Mouse (Mus musculus) stomach, embryonic 16.5 days (tissue): ENCODE measurements at regions not wholly inside any gene's neighbourhood (a gene's known extent, or its start where the extent isn't known, plus 50 kb on each side); places are given as distances from the start of the nearest gene placed in this dataset.

ENCODE experiments used
- ATAC-seq: fragments of 200-750 bp; cut with Nextera tagmentation; 2 replicates; pipeline ENCODE4 v1.8.0; 2017; ENCODE audit warnings: moderate number of reproducible peaks, moderate TSS enrichment; ENCODE audit not compliant: insufficient read depth, low FRiP score
- H3K27ac ChIP-seq: fragments of 300-500 bp; sonication (generic); 2 replicates; pipeline ENCODE4 v1.5.1; 2014; ENCODE audit warnings: low read length
- H3K27me3 ChIP-seq: fragments of 300-500 bp; sonication (generic); 2 replicates; pipeline ENCODE4 v1.6.1; 2014; ENCODE audit warnings: low read length, control low read depth, mixed read lengths; ENCODE audit not compliant: control insufficient read depth, insufficient read depth
- H3K36me3 ChIP-seq: fragments of 300-500 bp; sonication (generic); 2 replicates; pipeline ENCODE4 v1.6.1; 2014; ENCODE audit warnings: low read length; ENCODE audit not compliant: control insufficient read depth, insufficient read depth
- H3K4me1 ChIP-seq: fragments of 300-500 bp; sonication (generic); 2 replicates; pipeline ENCODE4 v1.6.1; 2014; ENCODE audit warnings: low read length, control low read depth, mixed read lengths; ENCODE audit not compliant: control insufficient read depth, insufficient read depth
- H3K4me2 ChIP-seq: fragments of 300-500 bp; sonication (generic); 2 replicates; pipeline ENCODE4 v1.6.1; 2014; ENCODE audit warnings: low read depth, low read length, mixed read lengths
- H3K4me3 ChIP-seq: fragments of 300-500 bp; sonication (generic); replicated peaks from 2 replicates; pipeline ENCODE4 v1.5.1; 2014; ENCODE audit warnings: mild to moderate bottlenecking, low read length
- H3K9ac ChIP-seq: fragments of 300-500 bp; sonication (generic); 2 replicates; pipeline ENCODE4 v1.6.1; 2014; ENCODE audit warnings: low read length
- H3K9me3 ChIP-seq: fragments of 300-500 bp; sonication (generic); replicated peaks from 2 replicates; pipeline ENCODE4 v1.6.1; 2016; ENCODE audit warnings: low read length, control low read depth; ENCODE audit not compliant: control insufficient read depth
- WGBS: fragments of 180-500 bp; shearing (Covaris S2); extraction: QIAGEN DNeasy Blood & Tissue Kit; methylation state at CpG from one replicate; pipeline ENCODE4 v1.1.7; 2014; 5-methylcytosine and 5-hydroxymethylcytosine counted together

DNA sequence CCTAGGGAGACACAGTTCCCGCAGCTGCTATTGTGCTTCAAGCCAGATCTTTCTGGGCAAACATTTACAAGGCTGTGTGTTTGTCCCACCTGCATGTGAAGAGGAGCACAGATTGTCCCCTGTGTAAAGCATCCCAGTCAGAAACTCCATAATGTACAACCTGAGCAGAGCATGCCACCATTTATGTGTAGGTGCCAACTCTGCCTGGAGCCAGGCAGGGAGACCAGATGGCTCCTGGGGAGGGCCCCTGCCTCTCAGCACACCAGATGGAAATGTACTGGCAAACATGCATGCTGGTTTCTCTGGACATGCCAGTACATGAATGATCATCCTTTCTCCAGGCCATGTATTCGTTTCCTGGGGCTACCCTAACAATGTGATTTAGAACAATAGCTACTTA, 98.6 kb upstream of the Foxp3 start:
- ATAC-seq, result no peak

DNA sequence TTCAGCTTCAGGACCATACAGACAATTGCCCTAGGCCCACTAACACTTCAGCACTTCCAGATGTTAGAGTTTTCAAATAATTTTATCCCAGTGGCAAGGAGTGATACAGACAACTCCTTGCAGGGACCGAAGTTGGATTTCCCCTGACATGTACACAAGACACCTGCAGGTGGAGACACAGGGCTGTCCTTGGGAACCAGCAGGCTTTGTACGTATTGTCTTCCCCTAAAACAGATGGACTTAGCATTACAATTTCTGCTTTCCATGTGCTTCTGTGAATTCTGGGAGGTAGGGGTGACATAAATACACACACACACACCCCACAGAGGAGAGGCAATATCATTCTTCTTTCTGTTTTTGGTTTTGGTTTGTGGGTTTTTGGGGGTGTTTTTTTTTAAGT, 98.2 kb upstream of the Usp27x start:
- no peak for ATAC-seq

More for the DNA sequence above, 98.6 kb upstream of the Foxp3 start:
- no peaks in the 10 kb centered on the region for H3K4me1 ChIP-seq
- no peaks in the 10 kb centered on the region for H3K36me3 ChIP-seq
- no peak overlapping the region for H3K4me3 ChIP-seq
- H3K9me3 ChIP-seq, result no peaks in the 10 kb centered on the region
- whole genome bisulfite sequencing, result 57% methylated on average over 2 of the region's 2 CpGs
- H3K4me2 ChIP-seq, result no peak overlapping the region
- H3K27ac ChIP-seq, result no peak overlapping the region
- no peak overlapping the region for H3K9ac ChIP-seq
- H3K27me3 ChIP-seq, result no peaks in the 10 kb centered on the region

DNA sequence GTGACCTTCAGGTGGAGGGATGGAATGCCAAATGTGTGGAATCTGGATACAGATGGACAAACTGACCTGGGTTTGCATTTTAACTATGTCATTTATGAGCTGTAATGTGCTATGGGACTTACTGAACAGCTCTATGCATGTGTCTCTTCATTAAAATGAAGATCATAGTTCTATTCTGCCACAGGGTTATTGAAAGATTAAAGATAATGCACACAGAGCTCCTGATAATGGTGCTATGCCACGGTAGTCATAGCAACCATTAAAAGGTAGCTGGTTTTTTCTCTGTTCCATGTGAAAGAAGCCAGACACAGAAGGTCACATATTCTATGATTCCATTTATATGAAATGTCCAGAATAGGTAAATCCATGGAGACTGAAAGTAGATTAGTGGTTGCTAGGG, 94.2 kb upstream of the Usp27x start:
- Histone ChIP-seq H3K4me2 (no peak overlapping the region), H3K36me3 (no peaks in the 10 kb centered on the region), H3K27ac (no peak overlapping the region), H3K4me1 (no peaks in the 10 kb centered on the region), H3K4me3 (no peak overlapping the region), H3K9ac (no peak overlapping the region), H3K27me3 (no peaks in the 10 kb centered on the region), H3K9me3 (no peaks in the 10 kb centered on the region)
- ATAC-seq, result no peak
- 71% methylated on average over 1 of the region's 1 CpGs for WGBS

More for the DNA sequence above, 98.2 kb upstream of the Usp27x start:
- Histone ChIP-seq H3K27ac (no peak overlapping the region), H3K4me1 (no peaks in the 10 kb centered on the region), H3K27me3 (no peaks in the 10 kb centered on the region), H3K4me3 (no peak overlapping the region), H3K9ac (no peak overlapping the region), H3K36me3 (no peaks in the 10 kb centered on the region), H3K4me2 (no peak overlapping the region), H3K9me3 (no peaks in the 10 kb centered on the region)
- WGBS, result 29% methylated on average over 2 of the region's 2 CpGs

DNA sequence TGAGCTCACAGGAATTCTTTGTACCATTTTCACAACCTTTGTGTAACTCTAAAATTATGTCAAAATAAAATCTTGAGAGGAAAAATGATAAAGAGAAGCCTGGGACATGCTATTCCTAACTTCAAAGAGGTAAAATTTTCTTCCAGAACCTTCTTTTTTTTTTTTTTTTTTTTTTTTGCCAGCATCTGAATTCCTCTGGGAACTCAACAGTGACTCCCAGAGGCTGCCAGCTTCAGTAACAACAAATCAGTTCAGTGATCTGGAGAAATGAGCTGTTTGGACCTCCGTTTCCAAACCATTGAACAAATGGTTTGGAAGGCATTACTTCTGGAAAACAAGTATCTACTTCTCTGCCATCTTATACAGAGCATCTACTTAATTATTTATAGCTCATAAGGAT, 92.4 kb upstream of the Usp27x start:
- Histone ChIP-seq H3K27me3 (no peaks in the 10 kb centered on the region), H3K9ac (no peak overlapping the region), H3K4me1 (no peaks in the 10 kb centered on the region), H3K36me3 (no peaks in the 10 kb centered on the region), H3K4me2 (no peak overlapping the region), H3K27ac (no peak overlapping the region), H3K4me3 (no peak overlapping the region), H3K9me3 (no peaks in the 10 kb centered on the region)
- 77% methylated on average over 1 of the region's 1 CpGs for WGBS
- ATAC-seq, result no peak

DNA sequence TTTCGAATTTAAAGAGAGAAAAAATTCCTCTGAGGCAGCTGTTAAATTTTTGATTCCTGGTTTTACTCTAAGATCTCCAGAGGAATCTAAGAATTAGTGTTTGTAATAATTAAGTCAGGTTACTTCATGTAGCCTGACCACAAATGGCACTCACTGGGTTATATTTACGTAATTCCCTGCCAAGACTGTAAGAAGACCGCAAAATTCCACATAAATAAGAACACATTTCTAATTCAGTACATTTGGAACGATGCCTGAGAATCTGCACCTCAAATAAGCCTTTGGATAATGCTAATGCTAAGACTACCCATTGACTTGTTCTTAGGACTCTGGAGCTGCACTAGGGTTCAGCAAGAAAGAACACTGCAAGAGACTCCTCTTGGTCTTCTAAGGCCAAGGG, 81.2 kb upstream of the Usp27x start:
- no peak overlapping the region for H3K4me2 ChIP-seq

DNA sequence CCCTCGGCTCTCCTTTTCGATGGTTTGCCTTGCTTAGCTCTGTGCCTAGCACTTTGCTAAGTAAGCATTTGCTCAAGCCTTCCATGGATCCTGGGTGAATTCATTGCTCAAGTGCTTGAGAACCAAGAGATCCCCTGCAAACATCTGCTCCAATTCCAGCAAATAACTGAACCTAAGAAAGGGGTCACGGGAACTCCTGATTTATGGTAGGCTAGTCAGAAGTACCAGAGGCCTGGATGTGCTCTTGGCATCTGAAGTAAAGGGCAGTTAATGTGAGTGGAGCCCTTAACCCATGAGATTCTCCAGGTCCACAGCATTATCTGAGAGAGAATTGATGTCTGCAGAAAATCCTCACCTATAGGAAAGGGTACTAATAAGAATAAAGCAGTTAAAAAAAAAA, 69.4 kb upstream of the Usp27x start:
- no peak overlapping the region for H3K27ac ChIP-seq
- no peak for ATAC-seq

More for the DNA sequence above, 81.2 kb upstream of the Usp27x start:
- Histone ChIP-seq H3K4me3 (no peak overlapping the region), H3K36me3 (no peaks in the 10 kb centered on the region), H3K27ac (no peak overlapping the region), H3K9ac (no peak overlapping the region), H3K4me1 (no peaks in the 10 kb centered on the region), H3K9me3 (no peaks in the 10 kb centered on the region), H3K27me3 (no peaks in the 10 kb centered on the region)
- WGBS, result 68% methylated on average over 4 of the region's 4 CpGs
- no peak for ATAC-seq

DNA sequence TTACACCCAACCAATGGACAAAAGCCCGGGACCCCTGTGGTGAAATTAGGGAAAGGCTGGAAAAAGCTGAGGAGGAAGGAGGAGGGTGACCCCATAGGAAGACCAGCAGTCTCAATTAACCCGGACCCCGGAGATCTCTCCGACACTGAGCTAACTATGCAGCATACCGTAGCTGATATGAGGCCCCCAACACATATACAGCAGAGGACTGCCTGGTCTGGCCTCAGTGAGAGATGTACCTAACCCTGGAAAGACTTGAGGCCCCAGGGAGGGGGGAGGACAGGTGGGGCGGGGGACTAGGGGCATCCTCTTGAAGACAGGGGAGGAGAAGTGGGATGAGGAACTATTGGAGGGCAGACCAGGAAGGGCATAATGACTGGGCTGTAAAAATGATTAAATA, 69.0 kb upstream of the Usp27x start:
- 47% methylated on average over 5 of the region's 6 CpGs for WGBS
- no peaks in the 10 kb centered on the region for H3K4me1 ChIP-seq
- no peak for ATAC-seq
- H3K36me3 ChIP-seq, result no peaks in the 10 kb centered on the region
- no peaks in the 10 kb centered on the region for H3K9me3 ChIP-seq
- H3K9ac ChIP-seq, result no peak overlapping the region
- 0 out of 2 replicates have a peak overlapping the region, but pooled peaks have one; percentile 27 for H3K27ac ChIP-seq
- no peak overlapping the region for H3K4me3 ChIP-seq
- no peaks in the 10 kb centered on the region for H3K27me3 ChIP-seq
- no peak overlapping the region for H3K4me2 ChIP-seq

More for the DNA sequence above, 69.4 kb upstream of the Usp27x start:
- Histone ChIP-seq H3K9me3 (no peaks in the 10 kb centered on the region), H3K4me3 (no peak overlapping the region), H3K36me3 (no peaks in the 10 kb centered on the region), H3K9ac (no peak overlapping the region), H3K4me2 (no peak overlapping the region), H3K27me3 (no peaks in the 10 kb centered on the region), H3K4me1 (no peaks in the 10 kb centered on the region)
- WGBS, result 41% methylated on average over 3 of the region's 3 CpGs

DNA sequence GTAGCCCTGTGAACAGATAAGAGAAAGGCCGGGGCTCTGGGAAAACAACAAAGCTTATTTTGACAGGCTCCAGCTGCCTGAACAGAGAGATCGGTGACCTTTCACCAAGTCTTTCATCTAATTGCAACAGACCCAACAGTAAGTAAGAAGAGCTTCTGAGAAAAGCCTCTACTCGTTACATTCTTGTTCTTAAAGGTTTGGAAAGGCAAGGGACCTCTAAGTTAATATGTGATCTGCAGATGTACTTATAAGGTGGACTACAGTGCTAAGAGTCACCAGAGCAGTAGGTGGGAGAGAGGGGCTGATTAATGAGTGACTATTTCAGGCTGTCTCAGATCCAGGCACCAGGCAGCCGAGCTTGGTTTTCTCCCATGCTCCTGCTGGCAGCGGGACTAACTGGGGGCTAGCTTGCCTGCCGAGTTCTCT, 68.4 kb upstream of the Usp27x start:
- H3K4me3 ChIP-seq, result no peak overlapping the region
- H3K4me2 ChIP-seq, result no peak overlapping the region
- no peaks in the 10 kb centered on the region for H3K9me3 ChIP-seq
- ATAC-seq, result no peak
- no peaks in the 10 kb centered on the region for H3K4me1 ChIP-seq
- no peak overlapping the region for H3K9ac ChIP-seq
- 19% methylated on average over 6 of the region's 6 CpGs for WGBS
- H3K36me3 ChIP-seq, result no peaks in the 10 kb centered on the region
- H3K27me3 ChIP-seq, result no peaks in the 10 kb centered on the region
- H3K27ac ChIP-seq, result peak overlapping the region; percentile 27

DNA sequence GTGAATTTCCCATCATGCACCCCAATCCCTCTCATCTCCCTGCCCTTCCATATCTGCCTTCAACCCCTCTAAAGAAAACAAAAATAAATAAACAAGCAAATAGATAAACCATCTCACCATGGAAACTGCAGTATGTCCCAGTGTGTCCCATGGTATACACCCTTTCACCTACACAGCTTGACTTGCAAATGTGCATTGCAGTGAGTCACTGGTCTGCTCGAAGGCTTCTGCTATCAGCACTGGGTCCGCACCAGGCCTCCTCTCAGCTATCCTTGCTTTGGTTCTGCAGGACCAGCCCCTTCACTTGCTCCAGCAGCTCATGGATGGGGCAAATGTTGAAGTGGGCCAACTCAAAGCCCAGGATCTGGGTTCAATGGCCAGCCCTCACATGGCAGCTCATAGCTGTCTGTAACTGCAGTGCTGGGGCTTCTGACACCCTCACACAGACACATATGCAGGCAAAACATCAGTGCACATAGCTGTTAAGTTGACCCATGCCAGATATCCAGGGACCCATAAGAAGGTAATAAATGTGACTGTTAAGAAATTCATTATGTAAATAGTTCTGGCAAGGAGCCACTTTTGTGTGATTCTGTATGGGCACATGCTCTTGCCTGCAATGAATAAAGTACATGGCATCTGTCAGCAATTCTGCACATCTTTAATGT, 59.9 kb upstream of the Usp27x start:
- Histone ChIP-seq H3K4me1 (no peaks in the 10 kb centered on the region), H3K9me3 (no peaks in the 10 kb centered on the region), H3K36me3 (no peaks in the 10 kb centered on the region), H3K27me3 (no peaks in the 10 kb centered on the region), H3K4me3 (no peak overlapping the region), H3K27ac (no peak overlapping the region), H3K9ac (no peak overlapping the region), H3K4me2 (no peak overlapping the region)
- 78% methylated on average over 2 of the region's 2 CpGs for WGBS
- no peak for ATAC-seq
